Mouse (Mus musculus): ENCODE data around the gene Bola2. TPM values are rescaled to one million over a fixed set of nuclear protein-coding genes. Genes with fewer than 3 reads are reported as not detected.
"Not testable (repeated sequence)": the region's sequence is repeated elsewhere in the genome, so short reads cannot be mapped to it uniquely, and the experiment has no call there.

Bola2 gene
- polyA plus RNA-seq, 1 experiment from 2014 or later = 122 TPM

GRCm38 (mm10) chr7:126679683-126680082 lies 15.5 kb upstream of the Bola2 start:
- Histone ChIP-seq H3K9me3 (ENCODE audit: low read length) (no peaks in the 10 kb centered on the region), H3K4me1 (ENCODE audit: insufficient read depth, low read length) (no peaks in the 10 kb centered on the region; the same call in 1 of the 2 replicates), H3K27me3 (ENCODE audit: insufficient read depth, low read length) (no peaks in the 10 kb centered on the region), H3K4me3 (ENCODE audit: low read length) (no peak overlapping the region), H3K4me2 (replicated peaks; ENCODE audit: low read depth, low read length) (no peak overlapping the region), H3K27ac (ENCODE audit: low read length) (no peak overlapping the region), H3K9ac (replicated peaks; ENCODE audit: low read length) (no peak overlapping the region), H3K36me3 (ENCODE audit: insufficient read depth, low read length) (peaks cover 3% of the 10 kb centered on the region; the same call in 1 of the 2 replicates)
- ATAC-seq (ENCODE audit: low FRiP score, low TSS enrichment) = no peak
- 93% methylated on average over 5 of the region's 5 CpGs for WGBS

DNA sequence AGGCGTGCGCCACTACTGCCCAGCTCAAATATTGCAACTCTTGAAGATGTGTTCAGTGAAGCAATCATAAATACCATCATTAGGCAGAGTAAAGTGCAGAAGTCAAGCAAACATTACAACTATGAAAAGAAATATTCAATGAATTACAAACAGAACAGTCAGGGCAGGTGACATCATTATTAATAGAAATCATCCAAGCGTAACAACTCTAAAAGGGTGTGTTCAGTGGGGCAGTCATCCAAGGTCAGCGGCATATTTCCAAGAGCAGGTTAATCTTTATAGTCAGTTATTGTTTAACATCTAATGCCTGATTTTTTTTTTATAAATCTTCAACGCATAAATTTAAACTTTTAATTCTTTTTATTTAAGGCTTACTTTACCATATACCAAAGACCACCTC lies 14.0 kb upstream of the Bola2 start:
- ATAC-seq (ENCODE audit: low FRiP score, low TSS enrichment) = no peak
- H3K4me3 ChIP-seq (ENCODE audit: low read length) = no peak overlapping the region
- H3K27me3 ChIP-seq (ENCODE audit: insufficient read depth, low read length) = no peaks in the 10 kb centered on the region
- WGBS = 85% methylated on average over 5 of the region's 5 CpGs
- peaks cover 3% of the 10 kb centered on the region; the same call in 1 of the 2 replicates for H3K36me3 ChIP-seq (ENCODE audit: insufficient read depth, low read length)
- no peaks in the 10 kb centered on the region; the same call in 1 of the 2 replicates for H3K4me1 ChIP-seq (ENCODE audit: insufficient read depth, low read length)
- H3K9me3 ChIP-seq (ENCODE audit: low read length) = no peaks in the 10 kb centered on the region
- H3K9ac ChIP-seq (replicated peaks; ENCODE audit: low read length) = no peak overlapping the region
- no peak overlapping the region for H3K4me2 ChIP-seq (replicated peaks; ENCODE audit: low read depth, low read length)
- no peak overlapping the region for H3K27ac ChIP-seq (ENCODE audit: low read length)

- not testable (repeated sequence) for H3K4me2 ChIP-seq (replicated peaks; ENCODE audit: low read depth, low read length); H3K9me3 ChIP-seq (ENCODE audit: low read length); H3K4me1 ChIP-seq (ENCODE audit: insufficient read depth, low read length); H3K27me3 ChIP-seq (ENCODE audit: insufficient read depth, low read length); H3K27ac ChIP-seq (ENCODE audit: low read length); H3K9ac ChIP-seq (replicated peaks; ENCODE audit: low read length); H3K4me3 ChIP-seq (ENCODE audit: low read length); ATAC-seq (ENCODE audit: low FRiP score, low TSS enrichment)
- WGBS = 71% methylated on average over 4 of the region's 4 CpGs
- H3K36me3 ChIP-seq (ENCODE audit: insufficient read depth, low read length) = peaks cover 13% of the 10 kb centered on the region; the same call in 1 of the 2 replicates
Measured at GRCm38 (mm10) chr7:126688156-126688555, 7.0 kb upstream of the Bola2 start.

GRCm38 (mm10) chr7:126689021-126689420 lies 6.2 kb upstream of the Bola2 start:
- no peak for ATAC-seq (ENCODE audit: low FRiP score, low TSS enrichment)
- no peaks in the 10 kb centered on the region for H3K9me3 ChIP-seq (ENCODE audit: low read length)
- H3K4me3 ChIP-seq (ENCODE audit: low read length) = no peak overlapping the region
- H3K4me2 ChIP-seq (replicated peaks; ENCODE audit: low read depth, low read length) = no peak overlapping the region
- no peaks in the 10 kb centered on the region for H3K4me1 ChIP-seq (ENCODE audit: insufficient read depth, low read length)
- peaks cover 13% of the 10 kb centered on the region; the same call in 1 of the 2 replicates for H3K36me3 ChIP-seq (ENCODE audit: insufficient read depth, low read length)
- 85% methylated on average over 3 of the region's 3 CpGs for WGBS
- no peaks in the 10 kb centered on the region for H3K27me3 ChIP-seq (ENCODE audit: insufficient read depth, low read length)
- no peak overlapping the region for H3K27ac ChIP-seq (ENCODE audit: low read length)
- no peak overlapping the region for H3K9ac ChIP-seq (replicated peaks; ENCODE audit: low read length)

DNA sequence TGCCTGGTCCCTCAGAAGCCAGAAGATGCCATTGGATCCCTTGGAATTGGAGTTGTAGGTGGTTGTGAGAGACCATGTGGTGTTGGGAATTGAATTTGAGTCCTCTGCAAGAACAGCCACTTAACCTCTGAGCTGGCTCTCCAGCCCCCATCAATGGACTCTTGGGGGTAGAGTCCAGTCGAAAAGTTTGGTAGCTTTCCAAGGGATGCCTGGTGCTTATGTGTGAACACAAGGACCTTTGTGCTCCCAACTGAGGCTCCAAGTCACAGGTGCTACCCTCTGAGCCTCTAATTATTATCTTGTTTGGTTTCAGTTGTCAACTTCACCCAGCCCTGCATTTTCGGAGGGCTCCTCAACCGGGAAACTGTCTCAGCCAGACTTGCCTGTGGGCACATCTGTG lies 4.5 kb upstream of the Bola2 start:
- Histone ChIP-seq H3K9ac (replicated peaks; ENCODE audit: low read length) (no peak overlapping the region), H3K27me3 (ENCODE audit: insufficient read depth, low read length) (no peaks in the 10 kb centered on the region), H3K4me1 (ENCODE audit: insufficient read depth, low read length) (peaks cover 6% of the 10 kb centered on the region), H3K4me3 (ENCODE audit: low read length) (no peak overlapping the region), H3K36me3 (ENCODE audit: insufficient read depth, low read length) (peaks cover 13% of the 10 kb centered on the region; the same call in 1 of the 2 replicates), H3K27ac (ENCODE audit: low read length) (no peak overlapping the region), H3K9me3 (ENCODE audit: low read length) (no peaks in the 10 kb centered on the region), H3K4me2 (replicated peaks; ENCODE audit: low read depth, low read length) (no peak overlapping the region)
- whole genome bisulfite sequencing = 91% methylated on average over 3 of the region's 3 CpGs
- no peak for ATAC-seq (ENCODE audit: low FRiP score, low TSS enrichment)

- ATAC-seq (ENCODE audit: low FRiP score, low TSS enrichment) = no peak
- H3K27me3 ChIP-seq (ENCODE audit: insufficient read depth, low read length) = no peaks in the 10 kb centered on the region
- no peak overlapping the region for H3K9ac ChIP-seq (replicated peaks; ENCODE audit: low read length)
- H3K27ac ChIP-seq (ENCODE audit: low read length) = no peak overlapping the region
- H3K4me1 ChIP-seq (ENCODE audit: insufficient read depth, low read length) = peaks cover 11% of the 10 kb centered on the region
- H3K4me2 ChIP-seq (replicated peaks; ENCODE audit: low read depth, low read length) = no peak overlapping the region
- no peak overlapping the region for H3K4me3 ChIP-seq (ENCODE audit: low read length)
- H3K36me3 ChIP-seq (ENCODE audit: insufficient read depth, low read length) = peaks cover 13% of the 10 kb centered on the region; the same call in 1 of the 2 replicates
- WGBS = 85% methylated on average over 5 of the region's 5 CpGs
- no peaks in the 10 kb centered on the region for H3K9me3 ChIP-seq (ENCODE audit: low read length)
Measured at GRCm38 (mm10) chr7:126691676-126692075, 3.5 kb upstream of the Bola2 start.

DNA sequence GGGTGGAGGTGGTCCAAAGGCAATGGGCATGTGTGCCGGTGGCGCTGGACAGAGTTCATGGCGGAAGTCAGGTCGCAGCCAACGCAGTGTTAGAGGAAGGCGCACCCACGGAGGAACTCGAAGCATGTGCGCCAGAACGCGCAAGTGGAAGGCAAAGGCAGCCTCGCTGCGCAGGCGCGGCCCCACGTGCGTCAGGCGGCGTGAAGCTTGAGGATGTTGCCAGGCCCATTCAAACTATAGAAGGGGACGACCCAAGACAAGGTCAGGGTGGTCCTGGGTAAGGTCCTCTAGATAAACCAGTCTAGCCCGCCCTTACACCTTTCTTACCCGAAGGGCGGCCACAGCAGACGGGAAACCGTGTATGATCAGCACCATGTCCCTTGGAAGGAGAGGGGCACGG lies 2.8 kb upstream of the Bola2 start:
- H3K27me3 ChIP-seq (ENCODE audit: insufficient read depth, low read length) = no peaks in the 10 kb centered on the region
- H3K4me2 ChIP-seq (replicated peaks; ENCODE audit: low read depth, low read length) = no peak overlapping the region
- H3K4me3 ChIP-seq (ENCODE audit: low read length) = no peak overlapping the region
- H3K27ac ChIP-seq (ENCODE audit: low read length) = no peak overlapping the region
- peaks cover 13% of the 10 kb centered on the region; the same call in 1 of the 2 replicates for H3K36me3 ChIP-seq (ENCODE audit: insufficient read depth, low read length)
- ATAC-seq (ENCODE audit: low FRiP score, low TSS enrichment) = no peak
- no peak overlapping the region for H3K9ac ChIP-seq (replicated peaks; ENCODE audit: low read length)
- 93% methylated on average over 26 of the region's 26 CpGs for WGBS
- no peaks in the 10 kb centered on the region for H3K9me3 ChIP-seq (ENCODE audit: low read length)
- peaks cover 18% of the 10 kb centered on the region for H3K4me1 ChIP-seq (ENCODE audit: insufficient read depth, low read length)

DNA sequence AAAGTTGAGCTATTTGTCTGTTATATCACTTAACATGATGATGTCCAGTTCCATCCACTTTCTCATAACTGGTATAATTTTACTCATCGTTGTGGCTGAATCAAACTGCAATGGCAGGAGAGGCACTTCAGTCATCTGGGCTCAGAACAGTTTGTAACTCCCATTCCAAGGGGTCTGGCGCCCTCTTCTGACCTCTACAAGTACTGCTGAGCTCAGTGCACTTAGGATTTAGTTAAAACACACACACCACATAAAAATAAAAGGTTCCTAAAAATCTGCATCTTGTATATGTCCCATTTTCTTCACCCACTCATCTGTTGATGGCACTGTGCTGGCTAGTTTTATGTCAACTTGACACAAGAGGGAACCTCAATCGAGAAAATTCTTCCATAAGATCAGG lies 1.9 kb upstream of the Bola2 start:
- H3K9me3 ChIP-seq (ENCODE audit: low read length) = no peaks in the 10 kb centered on the region
- H3K4me1 ChIP-seq (ENCODE audit: insufficient read depth, low read length) = peaks cover 18% of the 10 kb centered on the region
- no peak overlapping the region for H3K9ac ChIP-seq (replicated peaks; ENCODE audit: low read length)
- H3K27me3 ChIP-seq (ENCODE audit: insufficient read depth, low read length) = no peaks in the 10 kb centered on the region
- no peak overlapping the region for H3K4me3 ChIP-seq (ENCODE audit: low read length)
- peaks cover 13% of the 10 kb centered on the region; the same call in 1 of the 2 replicates for H3K36me3 ChIP-seq (ENCODE audit: insufficient read depth, low read length)
- no peak overlapping the region for H3K27ac ChIP-seq (ENCODE audit: low read length)
- ATAC-seq (ENCODE audit: low FRiP score, low TSS enrichment) = no peak
- 32% methylated on average over 3 of the region's 3 CpGs for WGBS
- H3K4me2 ChIP-seq (replicated peaks; ENCODE audit: low read depth, low read length) = no peak overlapping the region

GRCm38 (mm10) chr7:126693781-126694180 lies 1.4 kb upstream of the Bola2 start:
- WGBS = 83% methylated on average over 7 of the region's 7 CpGs
- Histone ChIP-seq H3K4me1 (ENCODE audit: insufficient read depth, low read length) (peaks cover 18% of the 10 kb centered on the region), H3K4me3 (ENCODE audit: low read length) (no peak overlapping the region), H3K4me2 (replicated peaks; ENCODE audit: low read depth, low read length) (no peak overlapping the region), H3K27ac (ENCODE audit: low read length) (no peak overlapping the region), H3K9me3 (ENCODE audit: low read length) (no peaks in the 10 kb centered on the region), H3K36me3 (ENCODE audit: insufficient read depth, low read length) (peaks cover 13% of the 10 kb centered on the region; the same call in 1 of the 2 replicates), H3K27me3 (ENCODE audit: insufficient read depth, low read length) (no peaks in the 10 kb centered on the region), H3K9ac (replicated peaks; ENCODE audit: low read length) (no peak overlapping the region)
- no peak for ATAC-seq (ENCODE audit: low FRiP score, low TSS enrichment)

DNA sequence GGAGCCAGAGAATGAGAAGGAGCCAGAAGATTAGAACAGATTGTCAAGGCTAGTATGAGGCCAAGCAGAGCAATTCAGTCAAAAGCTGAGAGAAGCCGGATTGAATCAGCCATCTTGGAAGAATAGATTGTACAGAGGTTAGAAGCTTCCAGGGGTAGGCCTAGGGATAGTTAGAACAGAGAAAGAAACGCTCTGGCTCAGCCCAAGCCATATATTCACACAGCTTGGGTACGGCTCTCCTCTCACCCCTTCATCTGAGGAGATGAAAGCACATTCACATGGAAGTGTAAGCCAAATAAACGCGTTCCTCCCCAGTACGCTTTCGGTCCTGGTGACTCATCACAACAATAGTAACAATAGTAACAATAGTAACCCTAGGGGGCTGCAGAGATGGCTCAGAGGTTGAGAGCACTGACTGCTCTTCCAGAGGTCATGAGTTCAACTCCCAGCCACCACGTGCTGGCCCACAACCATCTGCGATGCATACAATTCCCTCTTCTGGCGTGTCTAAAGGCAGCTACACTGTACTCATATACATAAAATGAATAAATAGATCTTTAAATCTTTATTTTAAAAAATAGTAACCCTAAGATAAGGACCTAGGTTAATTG lies 655 bp upstream of the Bola2 start:
- H3K27ac ChIP-seq (ENCODE audit: low read length) = 0 out of 2 replicates have a peak overlapping the region, but pooled peaks have one; percentile 97
- H3K4me1 ChIP-seq (ENCODE audit: insufficient read depth, low read length) = peaks cover 18% of the 10 kb centered on the region
- no peak for ATAC-seq (ENCODE audit: low FRiP score, low TSS enrichment)
- peak overlapping the region; percentile 50 for H3K4me2 ChIP-seq (replicated peaks; ENCODE audit: low read depth, low read length)
- peaks cover 13% of the 10 kb centered on the region; the same call in 1 of the 2 replicates for H3K36me3 ChIP-seq (ENCODE audit: insufficient read depth, low read length)
- peak overlapping the region; percentile 87 for H3K4me3 ChIP-seq (ENCODE audit: low read length)
- H3K27me3 ChIP-seq (ENCODE audit: insufficient read depth, low read length) = no peaks in the 10 kb centered on the region
- peak overlapping the region; percentile 87 for H3K9ac ChIP-seq (replicated peaks; ENCODE audit: low read length)
- WGBS = 28% methylated on average over 10 of the region's 10 CpGs
- H3K9me3 ChIP-seq (ENCODE audit: low read length) = no peaks in the 10 kb centered on the region

All from kidney, embryonic 16.5 days (tissue).